Comparison of ENCODE assay signal across 15 mouse cellular contexts in genomic region chr15:102520416-102520815, GRCm38 (mm10). TPM values are rescaled to one million over a fixed set of nuclear protein-coding genes. Genes with fewer than 3 reads are reported as not detected.
DNase-seq lines count a peak whose midpoint lies in the region; ATAC-seq and TF ChIP-seq lines count a peak whose summit lies in the region.
"Had no signal": no experiment of that assay in that cellular context is flagged by ENCODE, and none has a peak within 500 bp of the region (broad histone marks: within the 10 kb centered on the region; RNA-seq: fewer than 3 reads in every experiment).

No protein-coding gene starts in this region.

- TF ChIP-seq EP300 in liver, postnatal 0 days (IDR thresholded peaks at IDR 0.05; ENCODE audit: low read depth): no peak

- H3K9ac ChIP-seq in forebrain, embryonic 12.5 days: peak overlapping the region; percentile 12; the same call in 1 of the 2 replicates
- no peak overlapping the region for H3K9ac ChIP-seq in forebrain, embryonic 11.5 days (ENCODE audit: low read length)
- H3K9ac ChIP-seq in kidney, embryonic 16.5 days (replicated peaks; ENCODE audit: low read length): peak overlapping the region; percentile 54; the same call in 1 of the 2 replicates
- no peak overlapping the region for H3K9ac ChIP-seq in liver, postnatal 0 days (replicated peaks)

- ATAC-seq in forebrain, embryonic 12.5 days (ENCODE audit: low FRiP score): no peak
- no peak for ATAC-seq in forebrain, embryonic 11.5 days (replicated peaks; ENCODE audit: low FRiP score)
- ATAC-seq in kidney, embryonic 16.5 days (ENCODE audit: low FRiP score, low TSS enrichment): no peak
- ATAC-seq in liver, postnatal 0 days: no peak
- ATAC-seq: CD4-positive, CD25-positive, alpha-beta regulatory T cell, adult 4 months; forebrain, postnatal 0 days had no signal

- WGBS in forebrain, embryonic 12.5 days: 94% methylated on average over 4 of the region's 4 CpGs
- 90% methylated on average over 4 of the region's 4 CpGs for WGBS in forebrain, embryonic 11.5 days
- 65% methylated on average over 4 of the region's 4 CpGs for WGBS in kidney, embryonic 16.5 days
- 70% methylated on average over 4 of the region's 4 CpGs for WGBS in kidney, adult 2 months
- 41% methylated on average over 4 of the region's 4 CpGs for WGBS in liver, postnatal 0 days (ENCODE audit: insufficient replicate concordance)

- TF ChIP-seq CTCF in kidney, adult 2 months (conservative IDR thresholded peaks at IDR 0.05; ENCODE audit: insufficient read depth, insufficient read length, low read depth, low read length): no peak
- no peak for TF ChIP-seq CTCF in liver, postnatal 0 days (IDR thresholded peaks at IDR 0.05; ENCODE audit: low read depth)

- no peak overlapping the region for H3K27ac ChIP-seq in forebrain, embryonic 12.5 days
- no peak overlapping the region for H3K27ac ChIP-seq in forebrain, embryonic 11.5 days (ENCODE audit: low read depth, low read length)
- no peak overlapping the region for H3K27ac ChIP-seq in kidney, embryonic 16.5 days (ENCODE audit: low read length)
- no peak overlapping the region for H3K27ac ChIP-seq in kidney, adult 2 months (ENCODE audit: insufficient read depth, low read depth, low read length)
- H3K27ac ChIP-seq in liver, postnatal 0 days (ENCODE audit: low read depth): 0 out of 2 replicates have a peak overlapping the region, but pooled peaks have one; percentile 11
- H3K27ac ChIP-seq: hindbrain, embryonic 14.5 days had no signal

- no peak overlapping the region for H3K4me2 ChIP-seq in forebrain, embryonic 12.5 days
- H3K4me2 ChIP-seq in forebrain, embryonic 11.5 days (ENCODE audit: low read depth, low read length, severe bottlenecking): no peak overlapping the region
- no peak overlapping the region for H3K4me2 ChIP-seq in kidney, embryonic 16.5 days (replicated peaks; ENCODE audit: low read depth, low read length)
- H3K4me2 ChIP-seq in liver, postnatal 0 days (ENCODE audit: low read depth, low read length): no peak overlapping the region

- H3K36me3 ChIP-seq in forebrain, embryonic 12.5 days (replicated peaks): peaks cover 37% of the 10 kb centered on the region
- H3K36me3 ChIP-seq in forebrain, embryonic 11.5 days (ENCODE audit: control insufficient read depth, insufficient read depth, low read length): no peaks in the 10 kb centered on the region
- peaks cover 22% of the 10 kb centered on the region for H3K36me3 ChIP-seq in kidney, embryonic 16.5 days (ENCODE audit: insufficient read depth, low read length)
- no peaks in the 10 kb centered on the region for H3K36me3 ChIP-seq in kidney, adult 2 months (ENCODE audit: control insufficient read depth, insufficient read depth, low read length)
- H3K36me3 ChIP-seq in liver, postnatal 0 days (replicated peaks; ENCODE audit: insufficient read depth, low read length): peaks cover 13% of the 10 kb centered on the region

- H3K4me1 ChIP-seq in forebrain, embryonic 12.5 days: peaks cover 30% of the 10 kb centered on the region
- peaks cover 11% of the 10 kb centered on the region for H3K4me1 ChIP-seq in forebrain, embryonic 11.5 days (replicated peaks; ENCODE audit: control insufficient read depth, insufficient read depth, low read length)
- H3K4me1 ChIP-seq in kidney, embryonic 16.5 days (ENCODE audit: insufficient read depth, low read length): peaks cover 27% of the 10 kb centered on the region
- peaks cover 3% of the 10 kb centered on the region; the same call in 1 of the 2 replicates for H3K4me1 ChIP-seq in kidney, adult 2 months (ENCODE audit: control insufficient read depth, insufficient read depth, low read length)
- H3K4me1 ChIP-seq in liver, postnatal 0 days (ENCODE audit: insufficient read depth): peaks cover 21% of the 10 kb centered on the region

- H3K27me3 ChIP-seq in forebrain, embryonic 12.5 days: no peaks in the 10 kb centered on the region
- H3K27me3 ChIP-seq in forebrain, embryonic 11.5 days (ENCODE audit: control insufficient read depth, insufficient read depth, low read length): no peaks in the 10 kb centered on the region
- no peaks in the 10 kb centered on the region for H3K27me3 ChIP-seq in kidney, embryonic 16.5 days (ENCODE audit: insufficient read depth, low read length)
- H3K27me3 ChIP-seq in kidney, adult 2 months (replicated peaks; ENCODE audit: control insufficient read depth, insufficient read depth, low read length): no peaks in the 10 kb centered on the region
- H3K27me3 ChIP-seq in liver, postnatal 0 days (ENCODE audit: insufficient read depth, low read length): 0 out of 2 replicates have a peak, but pooled peaks cover 5% of the 10 kb centered on the region

- no peak overlapping the region for H3K4me3 ChIP-seq in forebrain, embryonic 12.5 days (replicated peaks)
- H3K4me3 ChIP-seq in forebrain, embryonic 11.5 days (ENCODE audit: low read depth, low read length): no peak overlapping the region
- H3K4me3 ChIP-seq in kidney, embryonic 16.5 days (ENCODE audit: low read length): no peak overlapping the region
- H3K4me3 ChIP-seq in kidney, adult 2 months (ENCODE audit: insufficient read depth, low read depth, low read length): no peak overlapping the region
- H3K4me3 ChIP-seq in liver, postnatal 0 days (ENCODE audit: low read depth, low read length): no peak overlapping the region

- H3K9me3 ChIP-seq in forebrain, embryonic 12.5 days: no peaks in the 10 kb centered on the region
- H3K9me3 ChIP-seq in forebrain, embryonic 11.5 days (ENCODE audit: control insufficient read depth, low read length): no peaks in the 10 kb centered on the region
- no peaks in the 10 kb centered on the region for H3K9me3 ChIP-seq in kidney, embryonic 16.5 days (ENCODE audit: low read length)
- no peaks in the 10 kb centered on the region for H3K9me3 ChIP-seq in liver, postnatal 0 days (ENCODE audit: low read length)

- no peak for DNase-seq in forebrain, embryonic 11.5 days (ENCODE audit: low spot score)
- DNase-seq in kidney, adult 2 months: no peak
- peak; percentile 73 for DNase-seq in c-Kit-positive CD71-positive TER-119-negative erythroid progenitor cells, embryonic 14.5 days (ENCODE audit: low read depth)
- no peak for DNase-seq in liver, postnatal 0 days
- no peak for DNase-seq in adrenal gland, postnatal 4 days (ENCODE audit: low spot score in 2 of 2)
- DNase-seq in lung, postnatal 4 days: no peak
- DNase-seq: forebrain, postnatal 0 days; lung, adult 2 months had no signal

- no peak for TF ChIP-seq POLR2A in kidney, adult 2 months (IDR thresholded peaks at IDR 0.05; ENCODE audit: low read depth, low read length)

RNA-seq across cellular contexts. Expression of gene Tarbp2, which starts 2.4 kb away (rescaled TPM):
- 91.9 and 93.5 TPM in 2 replicates for polyA plus RNA-seq in forebrain, embryonic 12.5 days (2016; fragmentation: Nextera tagmentation; extraction: Ambion mirVana)
- 98.9 and 109 TPM in 2 replicates for polyA plus RNA-seq in forebrain, embryonic 11.5 days (2014; fragmentation: Nextera tagmentation; extraction: Ambion mirVana)
- polyA plus RNA-seq in kidney, embryonic 16.5 days (2015; fragmentation: Nextera tagmentation; extraction: Ambion mirVana): 95.6 and 99.3 TPM in 2 replicates
- 54.9 and 62.1 TPM in 2 replicates for polyA plus RNA-seq in kidney, adult 2 months (2012; rRNA removed)
- 26.8 and 27.8 TPM in 2 replicates for polyA plus RNA-seq in liver, postnatal 0 days (2015; fragmentation: Nextera tagmentation; extraction: Ambion mirVana)
- total RNA-seq in adrenal gland, postnatal 4 days (2021): 10 to 100 TPM; 52.8 to 53.2 TPM

RNA-seq across cellular contexts. Expression of gene Map3k12, which starts 3.6 kb away (rescaled TPM):
- 39.4 and 40.1 TPM in 2 replicates for polyA plus RNA-seq in forebrain, embryonic 12.5 days (2016; fragmentation: Nextera tagmentation; extraction: Ambion mirVana)
- 25.4 and 28.4 TPM in 2 replicates for polyA plus RNA-seq in forebrain, embryonic 11.5 days (2014; fragmentation: Nextera tagmentation; extraction: Ambion mirVana)
- polyA plus RNA-seq in kidney, embryonic 16.5 days (2015; fragmentation: Nextera tagmentation; extraction: Ambion mirVana): 17.2 and 19.5 TPM in 2 replicates
- polyA plus RNA-seq in kidney, adult 2 months (2012; rRNA removed): 7.7 and 9.0 TPM in 2 replicates
- polyA plus RNA-seq in liver, postnatal 0 days (2015; fragmentation: Nextera tagmentation; extraction: Ambion mirVana): 0.53 and 0.85 TPM in 2 replicates
- total RNA-seq in adrenal gland, postnatal 4 days (2021): 10 to 100 TPM; 13.2 to 13.4 TPM

RNA-seq across cellular contexts. Expression of gene Npff, which starts 4.3 kb away (rescaled TPM):
- polyA plus RNA-seq in forebrain, embryonic 12.5 days (2016; fragmentation: Nextera tagmentation; extraction: Ambion mirVana): 2.7 and 2.9 TPM in 2 replicates
- polyA plus RNA-seq in forebrain, embryonic 11.5 days (2014; fragmentation: Nextera tagmentation; extraction: Ambion mirVana): 0.80 and 2.1 TPM in 2 replicates
- polyA plus RNA-seq in kidney, embryonic 16.5 days (2015; fragmentation: Nextera tagmentation; extraction: Ambion mirVana): 2.0 and 2.9 TPM in 2 replicates
- polyA plus RNA-seq in kidney, adult 2 months (2012; rRNA removed): 3.4 and 5.6 TPM in 2 replicates
- 0.42 and 0.60 TPM in 2 replicates for polyA plus RNA-seq in liver, postnatal 0 days (2015; fragmentation: Nextera tagmentation; extraction: Ambion mirVana)
- total RNA-seq in adrenal gland, postnatal 4 days (2021): 1 to 10 TPM; 5.9 to 8.6 TPM

RNA-seq across cellular contexts. Expression of gene Gm10337, which starts 16.9 kb away (rescaled TPM):
- polyA plus RNA-seq in forebrain, embryonic 12.5 days (2016; fragmentation: Nextera tagmentation; extraction: Ambion mirVana): 3.9 and 7.9 TPM in 2 replicates
- polyA plus RNA-seq in forebrain, embryonic 11.5 days (2014; fragmentation: Nextera tagmentation; extraction: Ambion mirVana): 15.6 TPM in 1 of 2 replicates, not detected in the other
- 6.7 TPM in 1 of 2 replicates, not detected in the other for polyA plus RNA-seq in kidney, embryonic 16.5 days (2015; fragmentation: Nextera tagmentation; extraction: Ambion mirVana)
- polyA plus RNA-seq in kidney, adult 2 months (2012; rRNA removed): not detected in 2 replicates
- polyA plus RNA-seq in liver, postnatal 0 days (2015; fragmentation: Nextera tagmentation; extraction: Ambion mirVana): not detected in 2 replicates
- 1 to 10 TPM in 1 of 2 experiments, not detected in 1; 4.3 TPM for total RNA-seq in adrenal gland, postnatal 4 days (2021)
- total RNA-seq: forebrain, postnatal 0 days; layer of hippocampus, postnatal 14 days had no signal
- polyA plus RNA-seq: CD4-positive, CD25-positive, alpha-beta regulatory T cell, adult 4 months; cortical plate, adult 2 months; lung, adult 2 months; testis, adult 2 months had no signal

RNA-seq across cellular contexts. Expression of gene Pcbp2, which starts 50.1 kb away (rescaled TPM):
- polyA plus RNA-seq in forebrain, embryonic 12.5 days (2016; fragmentation: Nextera tagmentation; extraction: Ambion mirVana): 191 and 192 TPM in 2 replicates
- 236 and 247 TPM in 2 replicates for polyA plus RNA-seq in forebrain, embryonic 11.5 days (2014; fragmentation: Nextera tagmentation; extraction: Ambion mirVana)
- polyA plus RNA-seq in kidney, embryonic 16.5 days (2015; fragmentation: Nextera tagmentation; extraction: Ambion mirVana): 209 and 212 TPM in 2 replicates
- polyA plus RNA-seq in kidney, adult 2 months (2012; rRNA removed): 572 and 616 TPM in 2 replicates
- polyA plus RNA-seq in liver, postnatal 0 days (2015; fragmentation: Nextera tagmentation; extraction: Ambion mirVana): 68.4 and 70.9 TPM in 2 replicates
- total RNA-seq in adrenal gland, postnatal 4 days (2021): 100 to 1,000 TPM; 925 to 956 TPM

Comparison
In these comparisons a context has a peak if more than half of its experiments do, and no peak if none do; other contexts are left out.
1. H3K9ac ChIP-seq: peak in forebrain, embryonic 12.5 days (single experiment) and kidney, embryonic 16.5 days (single experiment); none in forebrain, embryonic 11.5 days (single experiment) and liver, postnatal 0 days (single experiment).